Mouse (Mus musculus) retina, adult 2 months (tissue): ENCODE results near the gene Ano9.

Experiments
- DNase-seq: peaks from one replicate; pipeline ENCODE4 v3.0.0-alpha.2; 2012; ENCODE audit warnings: low read depth, low spot score

The Ano9 gene

GRCm38 (mm10) chr7:141099911-141100691 lies 17.5 kb downstream of the Ano9 start, which contains the start of gene Sigirr:
Gene Sigirr, minus strand, starts transcription at chr7:141100572.
- no peak for DNase-seq

- no peak for DNase-seq
Observed at GRCm38 (mm10) chr7:141097177-141097576, 20.4 kb downstream of the Ano9 start.

- DNase-seq, result no peak
Observed at GRCm38 (mm10) chr7:141096649-141097056, 21.0 kb downstream of the Ano9 start.

GRCm38 (mm10) chr7:141096021-141096420 lies 21.6 kb downstream of the Ano9 start:
- DNase-seq, result no peak

- DNase-seq, result no peak
Observed at GRCm38 (mm10) chr7:141094487-141095205, 23.0 kb downstream of the Ano9 start.

- DNase-seq, result no peak
Observed at GRCm38 (mm10) chr7:141093950-141094349, 23.7 kb downstream of the Ano9 start.

GRCm38 (mm10) chr7:141092051-141092735 lies 25.4 kb downstream of the Ano9 start:
- peak; percentile 55 for DNase-seq

- DNase-seq, result no peak
Observed at GRCm38 (mm10) chr7:141090228-141090627, 27.4 kb downstream of the Ano9 start.

- no peak for DNase-seq
Observed at GRCm38 (mm10) chr7:141088473-141088872, 29.1 kb downstream of the Ano9 start.

- DNase-seq, result no peak
Observed at GRCm38 (mm10) chr7:141087894-141088293, 29.7 kb downstream of the Ano9 start.

GRCm38 (mm10) chr7:141079481-141080449 lies 37.8 kb downstream of the Ano9 start:
- DNase-seq, result no peak

- no peak for DNase-seq
Observed at GRCm38 (mm10) chr7:141078876-141079275, 38.7 kb downstream of the Ano9 start.

GRCm38 (mm10) chr7:141077841-141078240 lies 39.8 kb downstream of the Ano9 start, which contains the start of gene Pkp3:
Gene Pkp3, plus strand, starts transcription at chr7:141078218.
- DNase-seq, result no peak

GRCm38 (mm10) chr7:141073782-141074181 lies 43.8 kb downstream of the Ano9 start:
- no peak for DNase-seq

GRCm38 (mm10) chr7:141072017-141072745 lies 45.4 kb downstream of the Ano9 start:
- DNase-seq, result no peak

- DNase-seq, result peak; percentile 46
Observed at GRCm38 (mm10) chr7:141070058-141070862, 47.3 kb downstream of the Ano9 start.

GRCm38 (mm10) chr7:141068351-141068750 lies 49.3 kb downstream of the Ano9 start:
- no peak for DNase-seq

GRCm38 (mm10) chr7:141064576-141064975 lies 53.0 kb downstream of the Ano9 start:
- DNase-seq, result no peak

GRCm38 (mm10) chr7:141064175-141064574 lies 53.4 kb downstream of the Ano9 start:
- no peak for DNase-seq
